Mouse (Mus musculus) forebrain, embryonic 13.5 days (tissue): Measurements from ENCODE around the gene Plekha8. TPM values are rescaled to one million over a fixed set of nuclear protein-coding genes. Genes with fewer than 3 reads are reported as not detected.

Source experiments
- ATAC-seq: fragments of 200-750 bp; cut with Nextera tagmentation; 2 replicates; pipeline ENCODE4 v1.8.0; 2017
- H3K27ac ChIP-seq: fragments of 300-500 bp; sonication (generic); 2 replicates; pipeline ENCODE4 v1.5.1; 2015; ENCODE audit warnings: inconsistent platforms, mild to moderate bottlenecking, moderate library complexity
- H3K27me3 ChIP-seq: fragments of 300-500 bp; sonication (generic); 2 replicates; pipeline ENCODE4 v1.6.1; 2015; ENCODE audit warnings: mild to moderate bottlenecking, inconsistent platforms
- H3K36me3 ChIP-seq: fragments of 300-500 bp; sonication (generic); 2 replicates; pipeline ENCODE4 v1.6.1; 2015; ENCODE audit warnings: mild to moderate bottlenecking, inconsistent platforms; ENCODE audit not compliant: poor library complexity, severe bottlenecking
- H3K4me1 ChIP-seq: fragments of 300-500 bp; sonication (generic); 2 replicates; pipeline ENCODE4 v1.6.1; 2015; ENCODE audit warnings: inconsistent platforms
- H3K4me2 ChIP-seq: fragments of 300-500 bp; sonication (generic); 2 replicates; pipeline ENCODE4 v1.6.1; 2015; ENCODE audit warnings: inconsistent platforms, mild to moderate bottlenecking, moderate library complexity
- H3K4me3 ChIP-seq: fragments of 300-500 bp; sonication (generic); 2 replicates; pipeline ENCODE4 v1.5.1; 2015; ENCODE audit warnings: mild to moderate bottlenecking, inconsistent platforms
- H3K9ac ChIP-seq: fragments of 300-500 bp; sonication (generic); 2 replicates; pipeline ENCODE4 v1.6.1; 2015; ENCODE audit warnings: mild to moderate bottlenecking, inconsistent platforms
- H3K9me3 ChIP-seq: fragments of 300-500 bp; sonication (generic); replicated peaks from 2 replicates; pipeline ENCODE4 v1.6.1; 2016; ENCODE audit warnings: inconsistent platforms
- WGBS: fragments of 180-500 bp; shearing (Covaris S2); methylation state at CpG from one replicate; pipeline ENCODE4 v1.1.7; 2015; 5-methylcytosine and 5-hydroxymethylcytosine counted together
- polyA plus RNA-seq: library from polyadenylated mRNA; unstranded; fragments of >200 nt; fragmentation: Nextera tagmentation; extraction: Ambion mirVana; gene quantifications from 2 replicates; pipeline ENCODE4 v1.2.1, GENCODE M21; 2015

The Plekha8 gene
- polyA plus RNA-seq, 1 experiment from 2014 or later, result 10.6 TPM

GRCm38 (mm10) chr6:54672901-54673300 is 78.0 kb downstream of the Plekha8 start:
- H3K4me3 ChIP-seq, result no peak overlapping the region
- WGBS, result 42% methylated on average over 5 of the region's 5 CpGs
- no peak for ATAC-seq
- no peak overlapping the region for H3K4me2 ChIP-seq
- no peaks in the 10 kb centered on the region for H3K27me3 ChIP-seq
- H3K9ac ChIP-seq, result no peak overlapping the region
- H3K27ac ChIP-seq, result no peak overlapping the region
- no peaks in the 10 kb centered on the region for H3K4me1 ChIP-seq
- no peaks in the 10 kb centered on the region for H3K36me3 ChIP-seq
- H3K9me3 ChIP-seq, result 0 out of 2 replicates have a peak, but pooled peaks cover 5% of the 10 kb centered on the region

- H3K36me3 ChIP-seq, result no peaks in the 10 kb centered on the region
- peaks cover 9% of the 10 kb centered on the region; the same call in 1 of the 2 replicates for H3K27me3 ChIP-seq
- H3K27ac ChIP-seq, result no peak overlapping the region
- H3K9me3 ChIP-seq, result no peaks in the 10 kb centered on the region
- no peak overlapping the region for H3K4me3 ChIP-seq
- no peak overlapping the region for H3K4me2 ChIP-seq
- no peak overlapping the region for H3K9ac ChIP-seq
- no peak for ATAC-seq
- 76% methylated on average over 5 of the region's 5 CpGs for WGBS
- H3K4me1 ChIP-seq, result peaks cover 28% of the 10 kb centered on the region
These were observed 84.8 kb downstream of the Plekha8 start for GRCm38 (mm10) chr6:54679686-54680085.

DNA sequence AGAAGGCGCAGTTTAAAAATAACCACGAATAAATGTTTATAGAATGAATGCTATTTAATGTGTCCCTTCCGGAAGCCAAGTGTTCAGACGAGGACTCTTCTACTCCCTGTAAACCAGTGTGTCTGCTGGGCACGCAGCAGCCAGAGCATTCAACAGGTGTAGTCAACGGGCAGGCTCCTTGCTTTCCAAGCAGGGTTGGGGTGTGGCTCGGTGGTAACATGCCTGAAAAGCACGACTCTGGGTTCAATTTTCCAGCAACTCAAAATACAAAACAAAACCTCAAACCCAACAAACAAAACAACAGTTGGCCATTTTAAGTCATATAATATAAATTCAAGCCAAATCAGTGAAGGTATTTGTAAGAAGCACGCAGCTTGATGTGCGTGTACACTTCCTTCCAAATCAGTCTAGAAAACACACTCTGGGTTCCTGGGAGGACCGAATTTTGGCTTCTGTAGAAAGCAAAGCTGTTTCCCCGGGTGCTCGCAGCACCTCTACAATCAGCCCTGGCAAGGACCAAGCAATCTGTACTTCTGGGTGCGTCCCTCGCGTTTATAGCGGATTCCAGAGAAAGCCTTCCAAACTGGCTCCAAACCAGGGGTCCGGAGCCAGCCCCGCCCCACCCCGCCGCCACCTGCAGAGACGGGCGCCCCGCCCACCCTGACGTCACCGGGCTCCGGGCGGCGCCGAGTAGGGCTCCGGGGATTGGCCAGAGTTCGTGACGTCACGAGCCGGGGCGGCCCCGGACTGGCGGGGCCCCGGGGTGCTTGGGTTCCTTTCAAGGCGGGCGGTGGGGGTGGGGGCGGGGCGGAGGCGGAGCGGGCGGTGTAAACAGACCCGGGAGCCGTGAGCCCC is 86.2 kb downstream of the Plekha8 start, which contains the start of gene Mturn:
Gene Mturn (plus strand): TSS at position 734 of the 855 bp plus-strand sequence.
- H3K27ac ChIP-seq, result peak within 1 kb of the TSS; percentile 69
- H3K9me3 ChIP-seq, result no peaks in the 10 kb centered on the region
- peak within 1 kb of the TSS; percentile 86 for H3K4me2 ChIP-seq
- peaks cover 32% of the 10 kb centered on the region for H3K4me1 ChIP-seq
- peak; percentile 97 for ATAC-seq
- peak within 1 kb of the TSS; percentile 91 for H3K4me3 ChIP-seq
- H3K36me3 ChIP-seq, result no peaks in the 10 kb centered on the region
- peaks cover 9% of the 10 kb centered on the region; the same call in 1 of the 2 replicates for H3K27me3 ChIP-seq
- 4% methylated on average over 38 of the region's 48 CpGs for WGBS
- peak within 1 kb of the TSS; percentile 87 for H3K9ac ChIP-seq

DNA sequence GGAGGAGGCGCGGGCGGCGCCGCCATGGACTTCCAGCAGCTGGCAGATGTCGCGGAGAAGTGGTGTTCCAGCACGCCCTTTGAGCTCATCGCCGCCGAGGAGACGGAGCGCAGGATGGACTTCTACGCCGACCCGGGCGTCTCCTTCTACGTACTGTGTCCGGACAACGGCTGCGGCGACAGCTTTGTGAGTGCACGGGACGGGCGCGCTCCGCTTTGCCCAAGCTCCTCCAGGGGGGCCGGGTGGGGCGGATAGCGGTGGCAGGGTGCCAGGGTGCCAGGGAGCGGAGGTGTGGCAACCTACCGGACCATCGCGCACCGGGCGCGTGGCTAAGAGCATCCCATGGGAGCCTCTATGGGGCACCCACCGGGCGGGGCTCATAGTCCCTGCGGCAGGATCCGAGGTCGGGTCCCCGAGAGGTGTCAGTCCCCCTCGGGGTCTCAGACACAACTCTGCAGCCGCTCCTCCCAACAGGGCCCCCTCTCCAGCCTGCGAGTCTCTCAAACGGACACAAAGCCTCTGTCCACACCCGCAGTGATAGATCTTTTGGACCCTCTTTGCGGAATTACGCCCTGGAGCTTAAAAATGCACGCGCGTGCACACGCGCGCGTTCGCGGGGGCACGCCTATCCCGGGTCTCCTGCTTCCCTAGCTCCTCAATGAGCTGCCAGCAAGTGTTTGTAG is 87.0 kb downstream of the Plekha8 start:
- no peaks in the 10 kb centered on the region for H3K9me3 ChIP-seq
- peaks cover 32% of the 10 kb centered on the region for H3K4me1 ChIP-seq
- H3K27me3 ChIP-seq, result peaks cover 9% of the 10 kb centered on the region; the same call in 1 of the 2 replicates
- H3K4me2 ChIP-seq, result peak overlapping the region; percentile 86
- WGBS, result under 1% methylated on average over 61 of the region's 61 CpGs
- no peaks in the 10 kb centered on the region for H3K36me3 ChIP-seq
- ATAC-seq, result peak; percentile 73
- peak overlapping the region; percentile 87 for H3K9ac ChIP-seq
- H3K27ac ChIP-seq, result peak overlapping the region; percentile 69
- peak overlapping the region; percentile 91 for H3K4me3 ChIP-seq

DNA sequence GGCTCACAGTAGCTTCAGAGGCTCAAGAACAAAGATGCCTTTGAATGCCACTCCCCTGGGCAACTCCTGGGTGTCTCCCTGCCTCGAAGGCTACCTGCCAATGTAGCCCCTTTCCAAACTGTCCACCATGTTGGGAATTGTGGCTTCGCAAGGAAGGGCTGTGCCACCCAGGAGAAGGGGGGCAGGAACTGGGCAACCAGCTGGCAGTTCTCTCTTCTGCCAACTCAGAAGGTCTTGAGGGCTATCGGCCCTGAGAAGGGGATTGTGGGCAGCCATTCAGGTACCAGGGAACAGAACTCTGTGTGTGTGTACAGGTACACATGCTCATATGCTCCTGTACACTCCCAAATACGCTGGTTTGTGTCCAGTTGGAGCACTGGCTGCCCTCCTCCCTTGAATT is 89.2 kb downstream of the Plekha8 start:
- Histone ChIP-seq H3K27me3 (peaks cover 9% of the 10 kb centered on the region; the same call in 1 of the 2 replicates), H3K36me3 (peaks cover 7% of the 10 kb centered on the region), H3K4me3 (no peak overlapping the region), H3K4me2 (no peak overlapping the region), H3K4me1 (peaks cover 32% of the 10 kb centered on the region), H3K9me3 (no peaks in the 10 kb centered on the region), H3K9ac (no peak overlapping the region), H3K27ac (no peak overlapping the region)
- WGBS, result 87% methylated on average over 4 of the region's 4 CpGs
- ATAC-seq, result no peak

GRCm38 (mm10) chr6:54685103-54685502 is 90.2 kb downstream of the Plekha8 start:
- no peak for ATAC-seq
- WGBS, result 88% methylated on average over 5 of the region's 5 CpGs
- no peaks in the 10 kb centered on the region for H3K9me3 ChIP-seq
- peaks cover 9% of the 10 kb centered on the region; the same call in 1 of the 2 replicates for H3K27me3 ChIP-seq
- no peak overlapping the region for H3K4me2 ChIP-seq
- peaks cover 15% of the 10 kb centered on the region for H3K36me3 ChIP-seq
- no peak overlapping the region for H3K27ac ChIP-seq
- no peak overlapping the region for H3K9ac ChIP-seq
- peaks cover 32% of the 10 kb centered on the region for H3K4me1 ChIP-seq
- no peak overlapping the region for H3K4me3 ChIP-seq

- H3K4me1 ChIP-seq, result peaks cover 28% of the 10 kb centered on the region
- peaks cover 5% of the 10 kb centered on the region; the same call in 1 of the 2 replicates for H3K27me3 ChIP-seq
- H3K9me3 ChIP-seq, result no peaks in the 10 kb centered on the region
- WGBS, result 87% methylated on average over 14 of the region's 14 CpGs
- H3K36me3 ChIP-seq, result peaks cover 23% of the 10 kb centered on the region
- H3K27ac ChIP-seq, result no peak overlapping the region
- H3K4me3 ChIP-seq, result no peak overlapping the region
- ATAC-seq, result no peak
- H3K4me2 ChIP-seq, result no peak overlapping the region
- H3K9ac ChIP-seq, result no peak overlapping the region
These were observed 90.9 kb downstream of the Plekha8 start for GRCm38 (mm10) chr6:54685716-54686395.

DNA sequence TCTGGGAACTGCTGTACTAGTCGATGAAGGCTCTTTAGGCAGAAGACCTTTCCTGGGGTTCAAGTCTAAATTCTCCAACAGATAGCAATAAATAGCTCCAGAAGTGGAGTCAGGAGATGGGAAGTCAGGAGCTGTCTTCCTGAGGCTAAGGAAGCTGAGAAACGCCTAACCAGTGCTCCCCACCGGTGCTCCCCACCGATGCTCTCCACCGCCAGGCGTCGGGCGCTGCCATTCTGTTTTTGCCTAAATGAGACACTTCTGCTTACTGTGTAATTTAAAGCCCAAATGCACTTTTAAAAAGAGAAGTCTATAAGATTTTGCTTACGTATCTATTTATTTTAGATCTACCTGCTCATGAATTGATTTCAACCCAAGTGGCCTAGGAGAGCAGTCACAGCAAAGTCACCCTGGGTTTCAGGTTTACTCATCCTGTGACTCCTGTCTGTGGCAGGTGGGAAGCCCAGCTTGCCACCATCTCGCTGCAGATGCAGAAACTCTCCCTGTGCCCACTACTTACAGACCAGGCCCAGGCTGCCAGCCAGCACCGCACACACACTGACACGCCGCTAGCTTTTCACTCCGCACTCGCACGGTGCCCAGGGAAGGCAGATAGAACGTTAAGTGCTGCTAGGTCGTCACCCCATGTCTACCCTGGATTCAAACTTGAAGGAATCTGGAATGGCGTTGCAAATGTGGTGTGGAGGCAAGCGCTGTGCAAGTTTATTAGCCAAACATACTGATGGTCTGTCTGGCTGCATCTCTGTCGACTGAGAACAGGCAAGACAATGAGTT is 92.2 kb downstream of the Plekha8 start:
- Histone ChIP-seq H3K36me3 (peaks cover 34% of the 10 kb centered on the region), H3K27me3 (peaks cover 5% of the 10 kb centered on the region; the same call in 1 of the 2 replicates), H3K27ac (no peak overlapping the region), H3K4me1 (peaks cover 25% of the 10 kb centered on the region), H3K4me2 (no peak overlapping the region), H3K4me3 (no peak overlapping the region), H3K9ac (no peak overlapping the region), H3K9me3 (no peaks in the 10 kb centered on the region)
- WGBS, result 90% methylated on average over 21 of the region's 21 CpGs
- ATAC-seq, result no peak

DNA sequence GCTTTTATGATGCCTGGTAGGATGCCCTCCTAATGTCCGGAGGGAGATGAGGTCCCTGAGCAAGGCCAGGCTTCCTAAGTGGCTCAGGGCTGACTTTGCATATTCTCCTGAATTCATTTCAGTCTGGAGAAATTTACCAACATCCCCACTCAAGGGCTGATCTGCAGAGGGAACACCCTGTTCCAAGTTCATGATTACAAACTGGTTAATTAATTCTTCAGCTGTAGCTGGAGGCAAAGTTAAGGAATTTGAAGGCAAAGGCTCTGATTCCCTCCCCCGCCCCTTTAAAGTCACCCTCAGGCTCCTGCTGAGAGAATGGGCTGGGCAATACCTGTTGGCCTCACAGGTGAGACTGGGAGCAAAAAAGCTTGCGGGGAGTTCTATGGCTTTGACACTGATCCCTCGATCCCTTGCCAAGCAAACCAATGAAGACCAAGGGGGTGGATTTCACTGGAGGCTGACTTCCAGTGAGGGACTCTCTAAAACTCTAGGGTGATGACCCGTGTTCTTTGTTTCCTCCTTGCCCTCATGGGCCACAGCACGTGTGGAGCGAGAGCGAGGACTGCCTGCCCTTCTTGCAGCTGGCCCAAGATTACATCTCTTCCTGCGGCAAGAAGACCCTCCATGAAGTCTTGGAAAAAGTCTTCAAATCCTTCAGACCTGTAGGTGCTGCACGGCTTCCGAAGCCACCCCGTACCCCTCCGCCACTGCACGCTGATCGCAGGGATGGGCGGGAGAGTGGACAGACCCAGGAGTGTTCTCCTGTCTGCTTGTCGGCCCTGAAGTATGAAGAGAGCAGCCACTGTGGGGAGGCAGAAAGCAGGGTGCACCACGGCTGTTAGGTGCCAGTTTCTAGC is 93.8 kb downstream of the Plekha8 start:
- Histone ChIP-seq H3K27me3 (no peaks in the 10 kb centered on the region), H3K4me3 (no peak overlapping the region), H3K9ac (no peak overlapping the region), H3K36me3 (peaks cover 47% of the 10 kb centered on the region), H3K4me1 (peaks cover 11% of the 10 kb centered on the region), H3K27ac (no peak overlapping the region), H3K4me2 (no peak overlapping the region), H3K9me3 (no peaks in the 10 kb centered on the region)
- 82% methylated on average over 18 of the region's 18 CpGs for WGBS
- no peak for ATAC-seq

- H3K9me3 ChIP-seq, result no peaks in the 10 kb centered on the region
- WGBS, result 84% methylated on average over 7 of the region's 7 CpGs
- H3K9ac ChIP-seq, result no peak overlapping the region
- peaks cover 57% of the 10 kb centered on the region for H3K36me3 ChIP-seq
- no peak overlapping the region for H3K4me3 ChIP-seq
- ATAC-seq, result no peak
- no peak overlapping the region for H3K27ac ChIP-seq
- H3K4me2 ChIP-seq, result no peak overlapping the region
- peaks cover 5% of the 10 kb centered on the region for H3K4me1 ChIP-seq
- no peaks in the 10 kb centered on the region for H3K27me3 ChIP-seq
These were observed 94.8 kb downstream of the Plekha8 start for GRCm38 (mm10) chr6:54689686-54690085.
